Mouse (Mus musculus) heart, adult 2 months (tissue): ENCODE results near the gene Eea1.

Experiments
- CTCF ChIP-seq: fragments of 200-600 bp; IDR thresholded peaks from 2 replicates; pipeline ENCODE4 v1.8.1; 2022; ENCODE audit warnings: antibody characterized with exemption, mild to moderate bottlenecking, moderate library complexity
- EP300 ChIP-seq: fragments of 200-500 bp; IDR thresholded peaks from 2 replicates; pipeline ENCODE4 v1.6.1; 2011; ENCODE audit warnings: low read depth, low read length, control low read depth; ENCODE audit not compliant: insufficient read depth
- POLR2A ChIP-seq: fragments of 200-500 bp; IDR thresholded peaks from 2 replicates; pipeline ENCODE4 v1.6.1; 2011; ENCODE audit warnings: mild to moderate bottlenecking, low read depth, low read length, control low read depth; ENCODE audit not compliant: insufficient read depth

DNA sequence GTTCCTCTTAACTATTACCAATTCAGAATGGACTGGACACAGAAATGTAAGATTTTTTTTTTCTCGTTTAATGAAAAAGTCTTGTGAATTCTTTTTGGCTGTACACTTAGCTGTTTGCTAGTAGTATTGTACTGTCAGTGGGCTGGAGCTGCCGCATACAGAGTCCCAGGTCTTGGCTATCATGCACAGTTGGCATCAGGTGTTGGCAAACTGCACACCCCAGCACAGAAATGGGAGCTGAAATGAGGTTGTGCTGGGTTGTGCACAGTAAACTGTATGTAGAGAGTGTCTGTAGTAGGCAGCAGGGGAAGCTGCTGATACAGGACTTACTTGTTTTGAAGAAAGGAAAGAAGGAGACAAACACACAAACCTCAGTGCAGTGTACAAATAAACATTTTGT, 103.8 kb downstream of the Eea1 start:
- no peak for TF ChIP-seq POLR2A
- no peak for TF ChIP-seq CTCF
- no peak for TF ChIP-seq EP300
